Mouse (Mus musculus) adrenal gland, adult (tissue): Measurements from ENCODE around the gene Dlg3.
A peak's percentile ranks its signal among the peaks of the same experiment; 100 is the strongest.

ENCODE experiments used
- DNase-seq, 2 experiments: peaks; one replicate each; pipeline ENCODE4 v3.0.0; 2022 to 2023; ENCODE audit warnings: low spot score in 1 of 2; ENCODE audit not compliant: inconsistent age in 2 of 2

Gene Dlg3

DNA sequence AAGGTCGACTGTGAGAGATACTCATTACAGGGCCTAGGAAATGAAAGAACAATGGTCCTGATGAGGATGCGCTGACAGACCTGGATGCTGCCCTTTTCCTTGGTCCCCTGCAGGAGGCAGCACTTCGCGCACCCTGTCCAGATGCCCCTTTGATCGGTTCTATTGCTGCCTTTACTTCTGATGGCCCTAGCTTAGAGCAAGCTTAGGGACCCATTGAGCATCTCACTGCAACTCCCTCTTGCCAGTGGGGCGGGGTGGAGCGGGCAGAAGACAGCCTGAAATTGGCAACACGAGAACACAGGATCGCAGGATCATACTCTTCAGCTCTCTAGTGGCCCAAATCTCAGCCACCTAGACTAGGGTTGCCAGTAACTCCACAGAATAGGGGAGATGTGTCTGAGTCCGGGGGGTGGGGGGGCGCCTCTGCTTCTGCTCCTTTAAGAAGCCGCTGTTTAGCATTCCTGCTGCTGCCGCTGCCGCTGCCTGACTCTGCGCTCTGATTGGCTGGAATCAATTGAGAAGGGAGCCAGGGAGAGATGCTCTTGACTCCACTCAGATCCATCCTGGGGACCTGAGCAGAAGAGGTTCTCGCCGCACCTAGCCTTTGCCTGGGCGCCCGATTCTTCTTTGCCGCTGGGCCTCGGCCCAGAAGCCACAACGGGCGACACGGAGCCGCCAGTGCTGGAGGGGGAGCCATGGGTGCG is at the start of gene Dlg3:
Gene Dlg3 (plus strand): TSS at position 542 of the 704 bp plus-strand sequence.
- DNase-seq = peak in 1 of 2 experiments; percentile 43

DNA sequence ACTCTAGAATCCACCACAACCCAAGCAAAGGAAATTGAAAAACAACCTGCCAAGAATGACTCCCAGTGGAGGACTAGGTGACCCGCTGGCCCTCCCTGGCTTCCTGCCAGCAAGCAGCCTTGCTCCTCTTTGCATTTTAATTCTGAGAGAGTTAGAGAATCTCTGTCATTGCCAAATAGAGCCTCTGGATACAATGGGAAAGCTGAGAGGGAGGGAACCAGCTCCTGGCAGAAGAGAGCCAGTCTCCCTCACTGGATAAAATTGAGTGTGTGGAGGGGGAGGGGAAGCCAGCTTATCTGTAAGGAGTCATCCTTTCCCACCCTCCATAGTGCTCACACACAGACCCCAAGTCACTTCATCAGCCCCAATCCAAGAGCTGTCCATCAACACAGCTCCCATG is 38.6 kb upstream of the Dlg3 start:
- DNase-seq = peak; percentile 5 to 45

DNA sequence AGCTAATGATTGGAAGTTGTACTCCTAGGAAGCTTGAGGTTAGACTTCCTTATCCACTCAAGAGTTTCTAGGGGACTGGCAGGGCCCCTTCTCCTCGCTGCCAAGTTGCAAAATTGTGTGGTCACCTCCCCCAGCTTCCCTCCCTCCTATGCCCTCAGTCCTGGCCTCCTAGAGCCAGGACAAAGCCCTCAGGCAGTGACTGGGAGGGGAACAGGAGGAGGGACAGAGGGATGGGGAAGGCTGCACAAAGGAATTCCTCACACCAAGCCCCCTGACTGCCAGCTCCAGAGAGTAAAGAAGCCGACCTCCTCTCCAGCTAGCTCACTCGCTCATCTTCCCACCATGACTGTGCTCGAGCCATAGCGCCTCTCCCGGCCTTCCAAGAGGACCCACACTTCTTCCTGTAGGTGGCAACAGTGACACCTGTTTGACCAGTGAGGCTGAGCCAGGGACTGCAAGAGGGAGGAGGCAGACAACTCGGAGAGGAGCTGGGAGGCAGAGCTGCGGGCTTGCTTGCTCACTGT is 37.8 kb upstream of the Dlg3 start, which contains the start of gene Gdpd2:
Gene Gdpd2 (plus strand): TSS at position 209 of the 524 bp plus-strand sequence.
- DNase-seq = peak; percentile 5 to 35

- DNase-seq = no peak
These were observed 37.3 kb upstream of the Dlg3 start for GRCm38 (mm10) chrX:100730266-100730665.

DNA sequence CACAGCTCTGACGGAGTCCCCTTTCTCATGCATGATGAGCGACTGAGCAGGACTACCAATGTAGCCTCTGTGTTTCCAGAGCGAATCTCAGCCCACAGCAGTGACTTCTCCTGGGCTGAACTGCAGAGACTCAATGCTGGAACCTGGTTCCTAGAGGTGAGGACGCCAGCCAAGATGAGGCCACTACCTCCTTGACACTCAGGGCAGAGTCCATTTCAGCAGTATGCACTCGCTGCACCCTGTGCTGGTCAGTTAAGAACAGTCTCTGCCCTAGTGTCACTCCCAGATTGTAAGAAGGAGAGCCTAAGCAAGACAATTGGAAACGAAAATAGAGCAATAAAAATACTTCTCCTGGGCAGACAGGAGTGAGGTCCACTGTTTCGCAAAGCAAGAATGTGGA is 33.2 kb upstream of the Dlg3 start:
- DNase-seq = no peak

DNA sequence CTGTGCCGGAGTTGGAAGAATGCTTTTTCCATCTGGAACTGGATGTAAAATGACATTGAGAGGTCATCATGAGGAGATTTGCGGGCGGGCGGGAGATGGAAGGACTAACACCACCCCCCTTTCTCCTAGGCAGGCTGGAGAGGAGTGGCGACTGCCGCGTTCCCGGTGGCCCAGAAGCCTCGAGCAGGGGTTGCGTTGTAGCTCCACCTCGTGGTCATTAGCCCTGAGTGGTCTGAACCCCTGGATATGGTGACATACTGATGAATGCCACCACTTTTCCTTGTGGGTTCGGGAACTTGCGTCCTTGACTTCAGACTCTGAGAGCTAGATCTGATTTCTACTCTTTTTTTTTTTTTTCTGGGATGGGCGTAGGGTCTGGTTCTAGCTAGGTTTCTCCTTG is 28.6 kb upstream of the Dlg3 start:
- DNase-seq = peak; percentile 51 to 83

- no peak for DNase-seq
These were observed 28.1 kb upstream of the Dlg3 start for GRCm38 (mm10) chrX:100739443-100739842.

GRCm38 (mm10) chrX:100740785-100741184 is 26.7 kb upstream of the Dlg3 start:
- peak; percentile 9 to 56 for DNase-seq

DNA sequence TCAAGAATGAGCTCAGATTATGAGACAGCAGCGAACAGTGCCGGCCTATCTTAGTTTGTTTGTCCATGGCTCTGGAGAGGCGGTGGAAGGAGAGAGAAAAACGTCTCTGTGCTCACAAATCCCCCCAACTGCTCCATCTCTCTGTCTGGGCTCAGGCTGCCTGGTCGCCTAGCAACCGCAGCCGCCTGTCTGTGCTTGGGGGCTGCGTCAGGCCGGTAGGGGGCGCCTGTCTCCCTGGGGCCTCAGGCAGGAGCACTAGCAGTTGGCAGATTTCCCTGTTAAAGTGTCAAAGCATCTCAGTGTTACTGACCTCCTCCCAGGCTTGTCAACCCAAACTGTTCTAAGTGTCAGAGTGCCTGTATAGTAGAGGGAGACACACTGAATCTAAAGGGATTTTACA is 25.6 kb upstream of the Dlg3 start:
- DNase-seq = peak; percentile 13 to 48

GRCm38 (mm10) chrX:100765855-100766254 is 1.7 kb upstream of the Dlg3 start:
- DNase-seq = no peak

DNA sequence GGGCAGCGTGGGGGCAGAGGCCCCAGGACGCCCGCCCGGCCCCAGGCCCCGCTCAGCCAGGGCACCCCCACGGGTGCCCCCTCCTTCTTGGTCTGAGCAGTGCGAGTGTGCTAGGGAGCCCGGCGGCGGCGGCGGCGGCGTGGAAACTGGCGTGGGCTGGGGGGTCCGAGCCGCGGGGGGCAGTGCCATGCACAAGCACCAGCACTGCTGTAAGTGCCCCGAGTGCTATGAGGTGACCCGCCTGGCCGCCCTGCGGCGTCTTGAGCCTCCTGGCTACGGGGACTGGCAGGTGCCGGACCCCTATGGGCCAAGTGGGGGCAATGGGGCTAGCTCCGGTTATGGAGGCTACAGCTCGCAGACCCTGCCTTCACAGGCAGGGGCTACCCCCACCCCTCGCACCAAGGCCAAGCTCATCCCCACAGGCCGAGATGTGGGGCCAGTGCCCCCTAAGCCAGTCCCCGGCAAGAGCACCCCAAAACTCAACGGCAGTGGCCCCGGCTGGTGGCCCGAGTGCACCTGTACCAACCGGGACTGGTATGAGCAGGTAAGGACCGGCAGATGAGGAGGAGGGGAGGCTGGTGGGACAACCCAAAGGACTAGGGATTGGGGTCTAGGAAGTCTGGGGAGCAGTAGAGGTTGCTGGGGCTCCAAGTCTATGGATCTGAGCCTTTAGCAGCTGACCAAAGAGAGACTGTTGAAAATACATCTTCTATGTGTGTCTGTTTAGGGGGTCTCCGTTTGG is 534 bp downstream of the Dlg3 start:
- DNase-seq = no peak

GRCm38 (mm10) chrX:100769281-100769680 is 1.8 kb downstream of the Dlg3 start:
- no peak for DNase-seq

DNA sequence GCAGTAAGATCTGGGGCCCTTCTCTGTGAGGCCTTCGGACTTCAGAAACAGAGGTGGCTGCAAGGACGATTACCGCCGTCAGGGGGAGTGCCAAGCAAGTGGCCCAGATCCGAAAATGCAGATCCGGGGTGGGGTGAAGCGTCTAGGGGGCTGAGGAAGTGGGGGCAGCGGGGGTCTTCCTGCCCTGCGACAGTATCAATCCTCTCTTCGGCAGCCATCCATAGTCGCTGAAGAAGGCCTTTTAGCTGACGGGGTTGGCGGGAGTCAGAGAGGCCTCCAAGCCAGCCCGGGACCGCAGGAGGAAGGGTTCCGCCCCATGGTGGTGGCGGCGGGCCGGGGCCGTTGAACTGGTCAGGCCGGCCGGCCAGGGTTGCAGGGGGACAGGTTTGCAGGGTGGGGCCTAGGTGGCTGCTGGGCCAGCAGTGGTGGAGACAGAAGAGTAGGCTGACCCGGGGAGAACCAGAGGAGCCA is 6.9 kb downstream of the Dlg3 start:
- DNase-seq = peak; percentile 72 to 91

GRCm38 (mm10) chrX:100775405-100775804 is 7.9 kb downstream of the Dlg3 start:
- DNase-seq = peak in 1 of 2 experiments; percentile 20

DNA sequence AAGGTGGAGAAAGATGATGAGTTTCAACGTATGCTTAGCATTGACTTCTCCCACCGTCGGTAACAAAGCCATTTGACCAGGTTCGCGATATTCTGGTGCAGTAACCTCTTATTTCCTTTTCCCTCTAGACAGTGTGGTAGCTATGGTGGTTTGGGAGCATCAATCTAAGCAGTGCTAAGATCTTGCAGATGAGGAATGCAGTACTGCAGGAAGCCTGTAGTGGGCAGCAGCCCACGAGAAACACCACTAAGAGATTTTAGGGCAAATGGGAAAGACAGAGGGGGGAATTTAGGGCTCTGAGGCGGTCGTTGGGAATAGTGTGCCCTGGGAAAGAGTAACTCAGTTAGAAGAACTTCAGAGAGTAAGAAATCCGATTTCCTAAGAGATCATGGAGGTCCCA is 9.0 kb downstream of the Dlg3 start:
- peak; percentile 60 to 83 for DNase-seq

DNA sequence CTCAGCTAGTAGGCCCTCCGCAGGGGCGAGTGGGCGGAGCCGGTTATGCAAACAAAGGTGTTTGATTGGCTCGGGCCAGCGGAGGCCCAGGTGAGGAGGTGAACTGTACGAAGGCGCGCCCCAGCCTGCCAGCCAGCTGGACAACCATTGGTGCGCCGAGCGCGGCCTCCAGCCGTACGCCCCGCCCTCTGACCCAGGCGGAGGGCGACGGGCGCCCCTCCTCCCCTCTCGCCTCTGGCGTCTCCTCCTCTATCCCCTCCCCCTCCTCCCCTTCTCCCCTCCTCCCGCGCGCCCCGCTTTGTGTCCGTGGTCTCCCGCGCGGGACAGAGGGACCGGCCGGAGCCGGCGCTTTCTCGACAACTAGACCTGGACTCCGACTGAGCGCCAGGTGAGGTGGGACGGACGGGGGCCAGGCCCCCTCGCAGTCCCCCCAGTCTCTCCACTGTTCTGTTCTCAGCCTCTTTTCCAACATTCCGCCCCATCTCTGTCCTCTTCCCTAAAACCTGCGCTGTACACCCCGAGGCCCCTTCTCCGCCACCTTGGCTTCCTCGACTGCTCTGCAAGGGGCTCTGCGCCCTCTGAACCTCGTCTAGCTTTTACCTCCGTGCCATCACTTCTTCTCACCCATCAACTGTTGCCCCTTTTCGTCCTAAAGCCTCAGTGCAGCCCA is 9.6 kb downstream of the Dlg3 start:
- DNase-seq = peak; percentile 87 to 88

DNA sequence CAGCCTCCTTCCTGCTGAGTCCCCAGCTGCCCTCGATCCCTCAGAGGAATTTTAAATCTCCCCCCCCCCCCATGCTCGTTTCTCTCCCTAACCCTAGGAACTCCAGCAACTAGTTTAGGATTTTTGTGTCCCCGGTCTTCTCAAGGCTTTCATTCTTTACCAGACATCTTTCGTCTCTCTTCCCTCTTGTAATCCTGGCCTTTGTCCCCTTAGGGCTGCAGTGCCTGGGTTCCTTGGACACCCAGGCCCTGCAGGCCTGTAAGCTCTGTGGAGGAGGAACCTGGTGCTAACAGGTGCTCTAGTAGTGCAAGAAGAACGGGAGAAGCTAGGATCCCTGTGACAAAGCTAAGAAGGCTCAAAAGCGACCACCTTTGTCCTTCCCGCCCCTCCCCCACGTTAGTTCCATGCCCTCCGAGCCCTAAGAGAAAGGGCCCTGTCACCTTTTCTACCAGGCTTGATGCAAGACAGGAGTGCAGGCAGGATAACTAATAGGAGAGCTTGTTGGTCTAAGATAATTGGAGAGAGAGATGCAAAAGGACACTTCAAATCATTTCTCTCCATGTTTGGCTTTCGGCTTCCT is 10.2 kb downstream of the Dlg3 start:
- peak in 1 of 2 experiments; percentile 61 for DNase-seq

DNA sequence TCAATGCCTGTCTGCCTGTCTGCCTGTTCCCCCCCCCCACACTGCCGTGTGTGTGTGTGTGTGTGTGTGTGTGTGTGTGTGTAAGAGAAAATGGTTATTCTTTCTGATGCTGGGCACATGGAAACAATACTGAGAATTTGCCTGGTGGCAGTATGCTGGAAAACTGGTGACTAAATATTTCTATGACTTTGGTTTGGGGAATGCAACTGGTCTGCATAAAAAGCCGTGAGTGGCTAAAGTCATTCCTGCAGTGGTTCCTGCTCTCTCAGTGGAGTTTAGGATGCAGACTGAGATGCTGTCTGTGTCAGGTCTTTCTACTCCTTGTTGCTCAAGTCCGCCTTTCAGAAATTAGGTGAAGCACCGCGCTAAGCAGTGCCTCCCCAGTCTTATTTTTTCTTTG is 10.9 kb downstream of the Dlg3 start:
- peak in 1 of 2 experiments; percentile 61 for DNase-seq

GRCm38 (mm10) chrX:100789322-100789721 is 21.8 kb downstream of the Dlg3 start:
- peak in 1 of 2 experiments; percentile 43 for DNase-seq

GRCm38 (mm10) chrX:100796041-100796740 is 28.7 kb downstream of the Dlg3 start:
- DNase-seq = peak in 1 of 2 experiments; percentile 47
